Mouse (Mus musculus): ENCODE results near the gene Slc19a3. TPM values are rescaled to one million over a fixed set of nuclear protein-coding genes. Genes with fewer than 3 reads are reported as not detected.

Slc19a3 gene
- 0.56 and 1.1 TPM in 2 replicates for polyA plus RNA-seq (2014; fragmentation: Nextera tagmentation; extraction: Ambion mirVana)

GRCm38 (mm10) chr1:83038109-83038672 lies at the start of gene Slc19a3:
Slc19a3 (minus strand) TSS chr1:83038448.
- no peaks in the 10 kb centered on the region for H3K36me3 ChIP-seq (ENCODE audit: control insufficient read depth, insufficient read depth, low read length)
- WGBS: under 1% methylated on average over 25 of the region's 25 CpGs
- peak within 1 kb of the TSS; percentile 59 for H3K4me2 ChIP-seq (replicated peaks; ENCODE audit: low read depth, low read length)
- no peaks in the 10 kb centered on the region for H3K27me3 ChIP-seq (ENCODE audit: control insufficient read depth, insufficient read depth, low read length)
- peak within 1 kb of the TSS; percentile 48 for H3K4me3 ChIP-seq (ENCODE audit: low read depth, low read length)
- 0 out of 2 replicates have a peak within 1 kb of the TSS, but pooled peaks have one; percentile 17 for H3K27ac ChIP-seq (ENCODE audit: low read length)
- H3K9me3 ChIP-seq (ENCODE audit: control insufficient read depth, low read depth, low read length): no peaks in the 10 kb centered on the region
- peak; percentile 86 for ATAC-seq (ENCODE audit: insufficient number of reproducible peaks, insufficient read depth, low FRiP score, low read depth)
- H3K9ac ChIP-seq (replicated peaks; ENCODE audit: low read depth, low read length): no peak within 1 kb of the TSS; the same call in 1 of the 2 replicates
- H3K4me1 ChIP-seq (ENCODE audit: control insufficient read depth, insufficient read depth, low read length): no peaks in the 10 kb centered on the region

- H3K36me3 ChIP-seq (ENCODE audit: control insufficient read depth, insufficient read depth, low read length): no peaks in the 10 kb centered on the region
- H3K4me1 ChIP-seq (ENCODE audit: control insufficient read depth, insufficient read depth, low read length): no peaks in the 10 kb centered on the region
- H3K4me3 ChIP-seq (ENCODE audit: low read depth, low read length): no peak overlapping the region
- H3K9ac ChIP-seq (replicated peaks; ENCODE audit: low read depth, low read length): no peak overlapping the region
- ATAC-seq (ENCODE audit: insufficient number of reproducible peaks, insufficient read depth, low FRiP score, low read depth): 0 out of 2 replicates have a peak, but pooled peaks have one; percentile 67
- H3K27me3 ChIP-seq (ENCODE audit: control insufficient read depth, insufficient read depth, low read length): no peaks in the 10 kb centered on the region
- WGBS: 62% methylated on average over 2 of the region's 2 CpGs
- H3K4me2 ChIP-seq (replicated peaks; ENCODE audit: low read depth, low read length): no peak overlapping the region
- H3K9me3 ChIP-seq (ENCODE audit: control insufficient read depth, low read depth, low read length): no peaks in the 10 kb centered on the region
- no peak overlapping the region for H3K27ac ChIP-seq (ENCODE audit: low read length)
These were observed 46.5 kb upstream of the Slc19a3 start for GRCm38 (mm10) chr1:83084790-83085189.

GRCm38 (mm10) chr1:83077016-83077415 lies 38.8 kb upstream of the Slc19a3 start:
- WGBS: 68% methylated on average over 6 of the region's 6 CpGs
- Histone ChIP-seq H3K9ac (replicated peaks; ENCODE audit: low read depth, low read length) (no peak overlapping the region), H3K4me2 (replicated peaks; ENCODE audit: low read depth, low read length) (no peak overlapping the region), H3K27ac (ENCODE audit: low read length) (no peak overlapping the region), H3K27me3 (ENCODE audit: control insufficient read depth, insufficient read depth, low read length) (no peaks in the 10 kb centered on the region), H3K4me3 (ENCODE audit: low read depth, low read length) (no peak overlapping the region), H3K9me3 (ENCODE audit: control insufficient read depth, low read depth, low read length) (no peaks in the 10 kb centered on the region), H3K36me3 (ENCODE audit: control insufficient read depth, insufficient read depth, low read length) (no peaks in the 10 kb centered on the region), H3K4me1 (ENCODE audit: control insufficient read depth, insufficient read depth, low read length) (no peaks in the 10 kb centered on the region)
- no peak for ATAC-seq (ENCODE audit: insufficient number of reproducible peaks, insufficient read depth, low FRiP score, low read depth)

GRCm38 (mm10) chr1:83076190-83076917 lies 38.1 kb upstream of the Slc19a3 start:
- H3K4me2 ChIP-seq (replicated peaks; ENCODE audit: low read depth, low read length): peak overlapping the region; percentile 25
- WGBS: 44% methylated on average over 11 of the region's 11 CpGs
- ATAC-seq (ENCODE audit: insufficient number of reproducible peaks, insufficient read depth, low FRiP score, low read depth): peak; percentile 63
- no peaks in the 10 kb centered on the region for H3K4me1 ChIP-seq (ENCODE audit: control insufficient read depth, insufficient read depth, low read length)
- no peaks in the 10 kb centered on the region for H3K27me3 ChIP-seq (ENCODE audit: control insufficient read depth, insufficient read depth, low read length)
- no peaks in the 10 kb centered on the region for H3K9me3 ChIP-seq (ENCODE audit: control insufficient read depth, low read depth, low read length)
- peak overlapping the region; percentile 12; the same call in 1 of the 2 replicates for H3K4me3 ChIP-seq (ENCODE audit: low read depth, low read length)
- H3K36me3 ChIP-seq (ENCODE audit: control insufficient read depth, insufficient read depth, low read length): no peaks in the 10 kb centered on the region
- H3K27ac ChIP-seq (ENCODE audit: low read length): no peak overlapping the region
- H3K9ac ChIP-seq (replicated peaks; ENCODE audit: low read depth, low read length): no peak overlapping the region

GRCm38 (mm10) chr1:83075526-83076189 lies 37.4 kb upstream of the Slc19a3 start:
- peak; percentile 33; the same call in 1 of the 2 replicates for ATAC-seq (ENCODE audit: insufficient number of reproducible peaks, insufficient read depth, low FRiP score, low read depth)
- Histone ChIP-seq H3K27me3 (ENCODE audit: control insufficient read depth, insufficient read depth, low read length) (no peaks in the 10 kb centered on the region), H3K9me3 (ENCODE audit: control insufficient read depth, low read depth, low read length) (no peaks in the 10 kb centered on the region), H3K4me3 (ENCODE audit: low read depth, low read length) (peak overlapping the region; percentile 12; the same call in 1 of the 2 replicates), H3K9ac (replicated peaks; ENCODE audit: low read depth, low read length) (no peak overlapping the region), H3K27ac (ENCODE audit: low read length) (no peak overlapping the region), H3K4me2 (replicated peaks; ENCODE audit: low read depth, low read length) (peak overlapping the region; percentile 25), H3K36me3 (ENCODE audit: control insufficient read depth, insufficient read depth, low read length) (no peaks in the 10 kb centered on the region), H3K4me1 (ENCODE audit: control insufficient read depth, insufficient read depth, low read length) (no peaks in the 10 kb centered on the region)
- WGBS: 37% methylated on average over 15 of the region's 15 CpGs

GRCm38 (mm10) chr1:83067205-83067604 lies 29.0 kb upstream of the Slc19a3 start:
- ATAC-seq (ENCODE audit: insufficient number of reproducible peaks, insufficient read depth, low FRiP score, low read depth): no peak
- no peak overlapping the region for H3K27ac ChIP-seq (ENCODE audit: low read length)
- WGBS: 84% methylated on average over 10 of the region's 10 CpGs

GRCm38 (mm10) chr1:83066577-83066976 lies 28.3 kb upstream of the Slc19a3 start:
- H3K4me2 ChIP-seq (replicated peaks; ENCODE audit: low read depth, low read length): no peak overlapping the region
- H3K36me3 ChIP-seq (ENCODE audit: control insufficient read depth, insufficient read depth, low read length): no peaks in the 10 kb centered on the region
- no peak for ATAC-seq (ENCODE audit: insufficient number of reproducible peaks, insufficient read depth, low FRiP score, low read depth)
- H3K4me1 ChIP-seq (ENCODE audit: control insufficient read depth, insufficient read depth, low read length): no peaks in the 10 kb centered on the region
- no peak overlapping the region for H3K4me3 ChIP-seq (ENCODE audit: low read depth, low read length)
- H3K9ac ChIP-seq (replicated peaks; ENCODE audit: low read depth, low read length): no peak overlapping the region
- no peaks in the 10 kb centered on the region for H3K9me3 ChIP-seq (ENCODE audit: control insufficient read depth, low read depth, low read length)
- WGBS: 94% methylated on average over 4 of the region's 4 CpGs
- no peaks in the 10 kb centered on the region for H3K27me3 ChIP-seq (ENCODE audit: control insufficient read depth, insufficient read depth, low read length)
- no peak overlapping the region for H3K27ac ChIP-seq (ENCODE audit: low read length)

More at GRCm38 (mm10) chr1:83067205-83067604, 29.0 kb upstream of the Slc19a3 start:
- no peak overlapping the region for H3K9ac ChIP-seq (replicated peaks; ENCODE audit: low read depth, low read length)
- H3K4me1 ChIP-seq (ENCODE audit: control insufficient read depth, insufficient read depth, low read length): no peaks in the 10 kb centered on the region
- no peak overlapping the region for H3K4me2 ChIP-seq (replicated peaks; ENCODE audit: low read depth, low read length)
- no peak overlapping the region for H3K4me3 ChIP-seq (ENCODE audit: low read depth, low read length)
- H3K36me3 ChIP-seq (ENCODE audit: control insufficient read depth, insufficient read depth, low read length): no peaks in the 10 kb centered on the region
- H3K9me3 ChIP-seq (ENCODE audit: control insufficient read depth, low read depth, low read length): no peaks in the 10 kb centered on the region
- H3K27me3 ChIP-seq (ENCODE audit: control insufficient read depth, insufficient read depth, low read length): no peaks in the 10 kb centered on the region

GRCm38 (mm10) chr1:83064851-83065250 lies 26.6 kb upstream of the Slc19a3 start:
- no peak for ATAC-seq (ENCODE audit: insufficient number of reproducible peaks, insufficient read depth, low FRiP score, low read depth)
- H3K4me1 ChIP-seq (ENCODE audit: control insufficient read depth, insufficient read depth, low read length): no peaks in the 10 kb centered on the region
- H3K4me3 ChIP-seq (ENCODE audit: low read depth, low read length): no peak overlapping the region
- 26% methylated on average over 3 of the region's 3 CpGs for WGBS
- H3K27me3 ChIP-seq (ENCODE audit: control insufficient read depth, insufficient read depth, low read length): no peaks in the 10 kb centered on the region
- no peaks in the 10 kb centered on the region for H3K36me3 ChIP-seq (ENCODE audit: control insufficient read depth, insufficient read depth, low read length)
- H3K4me2 ChIP-seq (replicated peaks; ENCODE audit: low read depth, low read length): no peak overlapping the region
- H3K9me3 ChIP-seq (ENCODE audit: control insufficient read depth, low read depth, low read length): no peaks in the 10 kb centered on the region
- no peak overlapping the region for H3K9ac ChIP-seq (replicated peaks; ENCODE audit: low read depth, low read length)
- no peak overlapping the region for H3K27ac ChIP-seq (ENCODE audit: low read length)
